Mouse (Mus musculus): Measurements from ENCODE around the gene Olfr661.

Olfr661 gene

DNA sequence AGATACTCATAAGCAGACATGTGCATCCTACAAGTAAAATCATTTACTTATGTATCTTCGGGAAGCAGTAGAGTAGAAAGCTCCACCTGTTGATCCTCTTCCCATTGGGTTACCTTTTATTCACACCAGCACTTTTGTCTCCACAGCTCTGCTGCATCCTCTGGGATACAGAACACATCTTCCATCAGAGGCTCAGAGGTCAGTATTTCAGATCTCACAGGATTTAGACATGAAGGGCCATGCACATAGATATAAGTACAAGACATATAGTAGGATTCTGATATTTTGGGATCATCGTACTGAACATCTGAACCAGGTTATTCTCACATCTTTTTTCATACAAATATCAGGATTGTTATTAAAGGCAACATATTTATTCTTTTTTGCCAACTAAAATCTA is at the start of gene Olfr661:
TSS of gene Olfr661 (plus strand) at position 301 of the 400 bp plus-strand sequence.
- DNase-seq, result no peak

DNA sequence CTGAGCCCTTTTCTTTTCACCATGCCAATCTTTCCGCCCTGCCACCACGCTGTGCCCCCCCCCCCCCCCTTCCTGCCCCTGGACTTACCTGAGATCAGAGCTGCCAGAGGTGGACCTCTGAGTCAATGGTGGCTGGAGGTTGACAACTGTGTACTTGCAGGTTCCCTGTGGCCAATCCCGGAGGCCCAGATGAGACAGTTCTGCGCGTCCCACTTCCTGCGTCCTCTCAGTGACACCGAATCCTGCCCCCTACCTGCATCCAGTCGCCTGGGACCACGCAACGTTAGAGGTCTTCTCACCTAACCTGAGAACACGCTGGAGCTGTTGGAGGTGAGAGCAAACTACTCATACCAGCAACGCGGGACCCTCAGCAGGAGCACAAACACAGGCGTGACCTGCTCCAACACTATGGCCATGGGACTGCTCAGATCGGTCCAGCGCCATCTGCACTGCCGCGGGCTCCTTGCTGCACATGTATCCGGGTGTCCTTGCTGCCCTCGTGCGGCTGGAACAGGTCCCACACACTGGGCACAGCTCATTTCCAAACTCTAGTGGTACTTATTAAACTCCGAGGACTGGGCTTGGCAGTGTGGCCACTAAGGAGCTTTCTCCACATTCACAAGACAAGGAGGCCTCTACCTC is 39.3 kb upstream of the Olfr661 start, which contains the start of gene Olfr658:
TSS of gene Olfr658 (minus strand) at position 465 of the 642 bp plus-strand sequence.
- DNase-seq, result peak; percentile 9 to 57

DNA sequence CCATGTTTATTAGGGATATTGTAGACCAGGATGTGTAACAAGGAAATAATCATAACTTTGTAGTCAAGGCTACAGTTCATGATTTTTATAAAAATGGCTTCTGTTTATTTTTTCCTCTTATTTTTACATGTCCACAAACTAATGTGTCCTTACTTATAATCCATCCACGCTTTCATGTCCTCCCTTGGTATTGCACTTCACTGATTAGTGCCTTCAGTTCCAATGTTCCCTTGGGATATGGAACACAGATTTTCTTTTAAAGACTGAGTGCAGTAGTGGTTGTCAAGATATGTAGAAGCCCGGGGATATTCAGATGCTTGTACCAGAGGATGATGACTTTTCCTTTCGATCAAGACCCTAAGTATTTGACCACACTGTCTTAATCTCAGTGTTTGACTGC is 19.8 kb upstream of the Olfr661 start, which contains the start of gene Olfr659:
TSS of gene Olfr659 (plus strand) at position 301 of the 400 bp plus-strand sequence.
- no peak for DNase-seq
